Mouse (Mus musculus) MEL (cell line): Measurements from ENCODE around the gene Prdx6b.

Experiments
- CTCF ChIP-seq, 3 experiments: IDR thresholded peaks in 2 of 3; conservative IDR thresholded peaks in 1 of 3; 2 replicates each; pipeline ENCODE4 v1.5.1; 2011 to 2012; ENCODE audit warnings: low read length in 3 of 3, low read depth in 2 of 3, mild to moderate bottlenecking in 2 of 3, improper control_type of control experiment in 1 of 3, inconsistent platforms in 1 of 3, mixed read lengths in 1 of 3, moderate library complexity in 1 of 3; ENCODE audit not compliant: control insufficient read depth in 1 of 3, insufficient read depth in 1 of 3, poor library complexity in 1 of 3, severe bottlenecking in 1 of 3
- EP300 ChIP-seq, 2 experiments: IDR thresholded peaks; 2 replicates each; pipeline ENCODE4 v1.6.1; 2011; ENCODE audit warnings: improper control_type of control experiment in 2 of 2, low read length in 2 of 2, low read depth in 1 of 2, mild to moderate bottlenecking in 1 of 2
- POLR2AphosphoS2 ChIP-seq: IDR thresholded peaks from 2 replicates; pipeline ENCODE4 v1.6.1; 2011; ENCODE audit warnings: low read length, improper control_type of control experiment
- ZMIZ1 ChIP-seq: IDR thresholded peaks from 2 replicates; pipeline ENCODE4 v1.6.1; 2012; ENCODE audit warnings: low read depth, mild to moderate bottlenecking, inconsistent platforms, low read length, improper control_type of control experiment, moderate library complexity

- no peak for TF ChIP-seq POLR2AphosphoS2
- TF ChIP-seq EP300 (IDR thresholded peaks at IDR 0.05; ENCODE audit: low read depth in 1 of 2, low read length in 2 of 2), result no peak
- no peak for TF ChIP-seq CTCF (IDR thresholded peaks at IDR 0.05 in 2 of 3, conservative IDR thresholded peaks at IDR 0.05 in 1 of 3; ENCODE audit: control insufficient read depth in 1 of 3, insufficient read depth in 1 of 3, low read depth in 2 of 3, low read length in 3 of 3, poor library complexity in 1 of 3, severe bottlenecking in 1 of 3)
- no peak for TF ChIP-seq ZMIZ1
These were observed 19.2 kb upstream of the Prdx6b start for GRCm38 (mm10) chr2:80273038-80273437.
